Mouse (Mus musculus) erythroblast, embryonic 14.5 days (primary cell): Measurements from ENCODE around the gene Rpl37.

Experiments used
- GATA1 ChIP-seq: IDR thresholded peaks from 2 replicates; pipeline ENCODE4 v1.6.1; 2012; ENCODE audit warnings: low read length, inconsistent platforms, mixed read lengths
- TAL1 ChIP-seq: IDR thresholded peaks from 3 replicates; pipeline ENCODE4 v1.6.1; 2012; ENCODE audit warnings: low read length, inconsistent platforms, mixed read lengths

GRCm38 (mm10) chr15:5116270-5117030 lies at the start of gene Rpl37:
- TF ChIP-seq TAL1 = no peak
- no peak for TF ChIP-seq GATA1
